Mouse (Mus musculus) CH12.LX (cell line): ENCODE data around the gene Peli1. TPM values are rescaled to one million over a fixed set of nuclear protein-coding genes. Genes with fewer than 3 reads are reported as not detected.
"Not testable (repeated sequence)": the region's sequence is repeated elsewhere in the genome, so short reads cannot be mapped to it uniquely, and the experiment has no call there.

Source experiments
- DNase-seq: peaks from one replicate; pipeline ENCODE4 v3.0.0-alpha.2; 2013; ENCODE audit errors: extremely low read depth
- H3K27ac ChIP-seq: 2 replicates; pipeline ENCODE4 v1.5.1; 2012; ENCODE audit warnings: low read depth, mild to moderate bottlenecking, control low read depth, moderate library complexity; ENCODE audit not compliant: insufficient read depth
- H3K27me3 ChIP-seq: replicated peaks from 2 replicates; pipeline ENCODE3; 2012; ENCODE audit warnings: inconsistent platforms
- H3K36me3 ChIP-seq, 2 experiments: replicated peaks in 1 of 2; 2 replicates each; pipeline versions ENCODE3 to v1.6.1; 2012; ENCODE audit warnings: inconsistent platforms in 1 of 2, low read length in 1 of 2, mild to moderate bottlenecking in 1 of 2, mixed read lengths in 1 of 2, moderate library complexity in 1 of 2; ENCODE audit not compliant: control insufficient read depth in 1 of 2, insufficient read depth in 1 of 2
- H3K4me1 ChIP-seq, 2 experiments: 2 replicates each; pipeline ENCODE4 v1.6.1; 2012; ENCODE audit warnings: inconsistent platforms in 1 of 2, moderate library complexity in 1 of 2; ENCODE audit not compliant: insufficient read depth in 2 of 2, control insufficient read depth in 1 of 2
- H3K4me2 ChIP-seq: 2 replicates; pipeline ENCODE4 v1.6.1; 2012; ENCODE audit warnings: low read depth, mild to moderate bottlenecking, control low read depth; ENCODE audit not compliant: poor library complexity, insufficient read depth, severe bottlenecking
- H3K4me3 ChIP-seq, 3 experiments: fragments of 150-350 bp in 1 of 3; sonication (generic) in 1 of 3; replicated peaks in 1 of 3; 2 replicates each; pipeline versions ENCODE3 to v1.5.1; 2011 to 2012; ENCODE audit warnings: low read depth in 2 of 3, low read length in 2 of 3, mild to moderate bottlenecking in 2 of 3, moderate library complexity in 2 of 3, control low read depth in 1 of 3, improper control_type of control experiment in 1 of 3, inconsistent platforms in 1 of 3, mixed read lengths in 1 of 3; ENCODE audit not compliant: poor library complexity in 1 of 3
- H3K79me2 ChIP-seq: replicated peaks from 2 replicates; pipeline ENCODE4 v1.6.1; 2012; ENCODE audit warnings: mild to moderate bottlenecking, moderate library complexity; ENCODE audit not compliant: control insufficient read depth, poor library complexity, insufficient read depth, severe bottlenecking; ENCODE audit errors: extremely low read depth
- H3K9ac ChIP-seq: 2 replicates; pipeline ENCODE4 v1.6.1; 2012; ENCODE audit warnings: low read depth, mild to moderate bottlenecking, control low read depth, moderate library complexity; ENCODE audit not compliant: insufficient read depth
- H3K9me3 ChIP-seq: replicated peaks from 2 replicates; pipeline ENCODE3; 2012; ENCODE audit warnings: low read length, inconsistent platforms, mixed read lengths
- BHLHE40 ChIP-seq: IDR thresholded peaks from 2 replicates; pipeline ENCODE4 v1.6.1; 2011; ENCODE audit warnings: mild to moderate bottlenecking, low read depth, low read length, improper control_type of control experiment
- EP300 ChIP-seq: IDR thresholded peaks from 2 replicates; pipeline ENCODE4 v1.6.1; 2011; ENCODE audit warnings: low read length, improper control_type of control experiment
- ETS1 ChIP-seq: conservative IDR thresholded peaks from 2 replicates; pipeline ENCODE4 v1.6.1; 2012; ENCODE audit warnings: low read depth, mild to moderate bottlenecking, inconsistent platforms, low read length, improper control_type of control experiment, moderate library complexity
- HCFC1 ChIP-seq: IDR thresholded peaks from 2 replicates; pipeline ENCODE4 v1.6.1; 2012; ENCODE audit warnings: low read depth, mild to moderate bottlenecking, inconsistent platforms, low read length, improper control_type of control experiment
- JUN ChIP-seq: IDR thresholded peaks from 2 replicates; pipeline ENCODE4 v1.6.1; 2011; ENCODE audit warnings: low read depth, mild to moderate bottlenecking, low read length, improper control_type of control experiment, moderate library complexity; ENCODE audit not compliant: insufficient read depth
- JUND ChIP-seq: conservative IDR thresholded peaks from 2 replicates; pipeline ENCODE4 v1.6.1; 2011; ENCODE audit warnings: low read depth, low read length, improper control_type of control experiment
- MAX ChIP-seq: IDR thresholded peaks from 2 replicates; pipeline ENCODE4 v1.6.1; 2011; ENCODE audit warnings: low read length, improper control_type of control experiment
- MAZ ChIP-seq: IDR thresholded peaks from 2 replicates; pipeline ENCODE4 v1.6.1; 2012; ENCODE audit warnings: low read depth, mild to moderate bottlenecking, inconsistent platforms, low read length, improper control_type of control experiment, moderate library complexity
- NRF1 ChIP-seq: IDR thresholded peaks from 2 replicates; pipeline ENCODE4 v1.6.1; 2014; ENCODE audit warnings: low read depth, mild to moderate bottlenecking, inconsistent platforms, low read length, improper control_type of control experiment, moderate library complexity
- RCOR1 ChIP-seq: conservative IDR thresholded peaks from 2 replicates; pipeline ENCODE4 v1.6.1; 2012; ENCODE audit warnings: low read depth, mild to moderate bottlenecking, inconsistent platforms, low read length, improper control_type of control experiment
- TCF12 ChIP-seq: IDR thresholded peaks from 2 replicates; pipeline ENCODE4 v1.6.1; 2014; ENCODE audit warnings: low read depth, mild to moderate bottlenecking, inconsistent platforms, low read length, improper control_type of control experiment
- dilution Hi-C: fragments of 300-500 bp; cut with MboI; formaldehyde crosslinking; loops from 2 replicates; pipeline ENCODE4 v1.14.3; 2020; ENCODE audit warnings: low sequenced_read_pairs; ENCODE audit not compliant: extremely low pct_unique_long_range_greater_than_20kb, extremely low pct_ligation_motif_present
- in situ Hi-C: fragments of 300-500 bp; cut with MboI; formaldehyde crosslinking; loops from 3 replicates; pipeline ENCODE4 v1.14.3; 2019; ENCODE audit warnings: low sequenced_read_pairs, low pct_ligation_motif_present, low pct_unique_long_range_greater_than_20kb, mixed read lengths
- polyA plus RNA-seq: library from polyadenylated mRNA; unstranded; fragments of >175 nt; gene quantifications from 2 replicates; pipeline ENCODE4 v1.2.1, GENCODE M21; 2012; ENCODE audit warnings: low read depth; ENCODE audit not compliant: insufficient read length
- total RNA-seq, 2 experiments: library from RNA; depleted of rRNA; stranded (reverse); fragments of 300-350 nt in 1 of 2; fragments of >200 nt in 1 of 2; gene quantifications; 2 replicates each; pipeline ENCODE4 v1.2.3; 2012 to 2014

Peli1 gene
- total and polyA plus RNA-seq, 3 experiments = 6.7 to 25.9 (median 14.8) TPM

- peak; percentile 55; the same call in 1 of the 2 replicates for TF ChIP-seq BHLHE40
- TF ChIP-seq MAX = no peak
- TF ChIP-seq, all 38 proteins: peak for 14
Measured at GRCm38 (mm10) chr11:21180650-21181049, 89.6 kb downstream of the Peli1 start (continued).

DNA sequence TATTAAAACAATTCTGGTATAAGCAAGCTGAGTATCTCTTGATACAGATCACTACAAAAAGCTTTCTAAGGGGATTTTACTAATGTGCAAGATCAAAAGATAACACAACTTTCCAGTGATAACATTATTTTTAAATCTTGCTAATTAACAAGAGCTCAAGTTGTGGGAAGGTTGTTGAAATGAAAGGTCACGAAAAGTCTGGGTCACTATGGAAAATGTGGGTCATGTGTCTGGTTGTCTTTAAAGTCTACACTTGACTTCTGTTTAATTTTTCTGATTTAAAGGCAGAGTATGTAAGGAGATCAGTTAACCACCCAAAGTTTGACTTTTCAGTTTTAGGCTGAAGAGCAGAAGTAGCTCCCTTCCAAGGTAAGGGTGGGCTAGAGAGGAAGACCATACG is 90.5 kb downstream of the Peli1 start:
- in situ Hi-C loops = loop anchor here (25.0 kb wide), 1 partner anchor 719 kb away; no protein-coding TSS in a partner anchor
- H3K9ac ChIP-seq = no peak overlapping the region
- dilution Hi-C loops = no loop called here
- H3K27me3 ChIP-seq = no peaks in the 10 kb centered on the region
- H3K79me2 ChIP-seq = no peaks in the 10 kb centered on the region
- H3K4me3 ChIP-seq = no peak overlapping the region
- DNase-seq = no peak
- H3K4me2 ChIP-seq = no peak overlapping the region
- no peak overlapping the region for H3K27ac ChIP-seq
- peaks cover 11 to 53% of the 10 kb centered on the region in 2 experiments for H3K4me1 ChIP-seq
- no peaks in the 10 kb centered on the region for H3K36me3 ChIP-seq
- peaks cover 8% of the 10 kb centered on the region for H3K9me3 ChIP-seq
- TF ChIP-seq JUND (peak; percentile 80), JUN (peak; percentile 70), NRF1 (no peak)

- Histone ChIP-seq H3K9me3 (peaks cover 8% of the 10 kb centered on the region), H3K27ac (no peak overlapping the region), H3K36me3 (no peaks in the 10 kb centered on the region), H3K27me3 (no peaks in the 10 kb centered on the region), H3K4me1 (peaks cover 11 to 44% of the 10 kb centered on the region in 2 experiments), H3K9ac (no peak overlapping the region), H3K79me2 (no peaks in the 10 kb centered on the region), H3K4me3 (no peak overlapping the region), H3K4me2 (no peak overlapping the region)
- TF ChIP-seq MAZ = no peak
- TF ChIP-seq HCFC1 = no peak
- no peak for TF ChIP-seq ETS1
- no peak for TF ChIP-seq RCOR1
- DNase-seq = no peak
- dilution Hi-C loops (no loop called here), in situ Hi-C loops (loop anchor here (25.0 kb wide), 1 partner anchor 720 kb away; no protein-coding TSS in a partner anchor)
Measured at GRCm38 (mm10) chr11:21182709-21183108, 91.6 kb downstream of the Peli1 start.

DNA sequence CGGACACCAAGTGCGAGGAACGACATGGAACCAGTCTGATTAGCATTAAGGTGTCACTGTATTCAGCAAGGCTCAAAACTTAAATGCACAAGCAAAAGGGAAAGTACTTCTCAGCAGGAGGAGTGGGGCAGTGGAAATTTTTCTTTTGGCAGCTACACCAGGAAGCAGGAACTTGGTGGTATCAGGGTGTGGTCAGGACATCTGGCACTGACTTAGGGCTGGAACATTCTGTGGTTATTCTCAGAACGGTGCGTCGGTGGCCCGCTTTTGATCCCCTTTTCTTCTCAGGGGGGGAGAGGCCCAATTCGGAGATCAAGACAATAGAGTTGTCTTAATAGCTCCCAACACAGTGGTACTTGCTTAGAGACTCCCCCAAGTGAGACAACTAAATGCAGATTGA is 100.7 kb downstream of the Peli1 start:
- not testable (repeated sequence) for H3K9ac ChIP-seq, H3K36me3 ChIP-seq, H3K4me1 ChIP-seq, H3K79me2 ChIP-seq, H3K4me3 ChIP-seq
- in situ Hi-C loops = loop anchor here (25.0 kb wide), 1 partner anchor 730 kb away; no protein-coding TSS in a partner anchor
- peak; percentile 28; the same call in 1 of the 2 replicates for TF ChIP-seq TCF12
- TF ChIP-seq EP300 = peak; percentile 61
- TF ChIP-seq, all 38 proteins: peak for 2; not testable (repeated sequence) for 36
- DNase-seq, H3K4me2 ChIP-seq, H3K27ac ChIP-seq, H3K27me3 ChIP-seq, dilution Hi-C loops: not testable (repeated sequence)
- peaks cover 21% of the 10 kb centered on the region for H3K9me3 ChIP-seq
